Mouse (Mus musculus): ENCODE data around the gene 4930596D02Rik. TPM values are rescaled to one million over a fixed set of nuclear protein-coding genes. Genes with fewer than 3 reads are reported as not detected.
A peak's percentile ranks its signal among the peaks of the same experiment; 100 is the strongest.

4930596D02Rik gene
- total RNA-seq (2014; rRNA removed) (not detected in 2 replicates), polyA plus RNA-seq (2015; fragmentation: Nextera tagmentation; extraction: Ambion mirVana) (not detected in 2 replicates)

GRCm38 (mm10) chr14:35811878-35812277, at the start of gene 4930596D02Rik:
4930596D02Rik (minus strand) TSS chr14:35811978.
- Histone ChIP-seq H3K4me1 (ENCODE audit: insufficient read depth) (no peaks in the 10 kb centered on the region), H3K27ac (ENCODE audit: low read depth, low read length) (no peak within 1 kb of the TSS), H3K9ac (no peak within 1 kb of the TSS), H3K9me3 (ENCODE audit: low read length) (no peaks in the 10 kb centered on the region), H3K4me3 (ENCODE audit: low read depth, low read length) (no peak within 1 kb of the TSS), H3K36me3 (ENCODE audit: insufficient read depth) (no peaks in the 10 kb centered on the region), H3K27me3 (ENCODE audit: insufficient read depth, low read length) (no peaks in the 10 kb centered on the region), H3K4me2 (ENCODE audit: low read depth) (no peak within 1 kb of the TSS)
- ATAC-seq: no peak
- no peak for TF ChIP-seq CTCF (IDR thresholded peaks at IDR 0.05; ENCODE audit: low read depth)
- DNase-seq: no peak
- 77% methylated on average over 4 of the region's 4 CpGs for WGBS

GRCm38 (mm10) chr14:35853254-35853653, 41.5 kb upstream of the 4930596D02Rik start:
- no peaks in the 10 kb centered on the region for H3K36me3 ChIP-seq (ENCODE audit: insufficient read depth)
- no peaks in the 10 kb centered on the region for H3K27me3 ChIP-seq (ENCODE audit: insufficient read depth, low read length)
- H3K27ac ChIP-seq (ENCODE audit: low read depth, low read length): no peak overlapping the region
- no peak overlapping the region for H3K4me3 ChIP-seq (ENCODE audit: low read depth, low read length)
- DNase-seq (no peak), ATAC-seq (no peak)
- WGBS: 80% methylated on average over 1 of the region's 1 CpGs
- no peak overlapping the region for H3K9ac ChIP-seq
- no peak overlapping the region for H3K4me2 ChIP-seq (ENCODE audit: low read depth)
- H3K4me1 ChIP-seq (ENCODE audit: insufficient read depth): no peaks in the 10 kb centered on the region
- no peak for TF ChIP-seq CTCF (IDR thresholded peaks at IDR 0.05; ENCODE audit: low read depth)
- H3K9me3 ChIP-seq (ENCODE audit: low read length): no peaks in the 10 kb centered on the region

DNA sequence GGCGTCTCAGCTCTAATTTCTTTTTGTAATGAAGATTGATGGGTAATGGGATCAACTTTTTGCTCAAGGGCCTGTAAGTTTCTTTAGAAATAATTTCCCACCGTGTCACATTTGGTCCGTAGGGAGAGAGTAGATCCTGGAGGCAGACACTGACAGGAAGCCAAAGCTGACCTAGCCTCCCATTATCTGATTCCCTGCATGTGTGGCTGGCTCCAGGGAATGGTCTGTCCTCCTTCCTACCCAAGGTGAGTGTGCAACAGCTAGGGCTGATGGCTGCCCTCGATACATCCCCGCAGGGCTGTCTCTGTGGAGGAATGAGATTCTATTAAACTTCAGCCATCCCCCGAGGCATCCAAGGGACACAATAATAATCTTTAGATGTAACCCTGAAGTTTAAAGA, 33.5 kb upstream of the 4930596D02Rik start:
- DNase-seq (no peak), ATAC-seq (no peak)
- 0 out of 2 replicates have a peak, but pooled peaks cover 4% of the 10 kb centered on the region for H3K4me1 ChIP-seq (ENCODE audit: insufficient read depth)
- no peaks in the 10 kb centered on the region for H3K36me3 ChIP-seq (ENCODE audit: insufficient read depth)
- no peak overlapping the region for H3K4me2 ChIP-seq (ENCODE audit: low read depth)
- no peaks in the 10 kb centered on the region for H3K27me3 ChIP-seq (ENCODE audit: insufficient read depth, low read length)
- no peak overlapping the region for H3K4me3 ChIP-seq (ENCODE audit: low read depth, low read length)
- no peak for TF ChIP-seq CTCF (IDR thresholded peaks at IDR 0.05; ENCODE audit: low read depth)
- WGBS: 83% methylated on average over 6 of the region's 6 CpGs
- H3K27ac ChIP-seq (ENCODE audit: low read depth, low read length): no peak overlapping the region
- no peak overlapping the region for H3K9ac ChIP-seq
- no peaks in the 10 kb centered on the region for H3K9me3 ChIP-seq (ENCODE audit: low read length)

GRCm38 (mm10) chr14:35842111-35842721, 30.4 kb upstream of the 4930596D02Rik start:
- WGBS: 48% methylated on average over 7 of the region's 7 CpGs
- H3K9ac ChIP-seq: no peak overlapping the region
- H3K4me3 ChIP-seq (ENCODE audit: low read depth, low read length): no peak overlapping the region
- H3K27ac ChIP-seq (ENCODE audit: low read depth, low read length): no peak overlapping the region
- no peak; the same call in 1 of the 2 replicates for ATAC-seq
- no peaks in the 10 kb centered on the region for H3K36me3 ChIP-seq (ENCODE audit: insufficient read depth)
- no peaks in the 10 kb centered on the region for H3K9me3 ChIP-seq (ENCODE audit: low read length)
- H3K4me2 ChIP-seq (ENCODE audit: low read depth): no peak overlapping the region
- TF ChIP-seq CTCF (IDR thresholded peaks at IDR 0.05; ENCODE audit: low read depth): no peak
- DNase-seq: peak; percentile 17
- H3K4me1 ChIP-seq (ENCODE audit: insufficient read depth): 0 out of 2 replicates have a peak, but pooled peaks cover 4% of the 10 kb centered on the region
- H3K27me3 ChIP-seq (ENCODE audit: insufficient read depth, low read length): no peaks in the 10 kb centered on the region

DNA sequence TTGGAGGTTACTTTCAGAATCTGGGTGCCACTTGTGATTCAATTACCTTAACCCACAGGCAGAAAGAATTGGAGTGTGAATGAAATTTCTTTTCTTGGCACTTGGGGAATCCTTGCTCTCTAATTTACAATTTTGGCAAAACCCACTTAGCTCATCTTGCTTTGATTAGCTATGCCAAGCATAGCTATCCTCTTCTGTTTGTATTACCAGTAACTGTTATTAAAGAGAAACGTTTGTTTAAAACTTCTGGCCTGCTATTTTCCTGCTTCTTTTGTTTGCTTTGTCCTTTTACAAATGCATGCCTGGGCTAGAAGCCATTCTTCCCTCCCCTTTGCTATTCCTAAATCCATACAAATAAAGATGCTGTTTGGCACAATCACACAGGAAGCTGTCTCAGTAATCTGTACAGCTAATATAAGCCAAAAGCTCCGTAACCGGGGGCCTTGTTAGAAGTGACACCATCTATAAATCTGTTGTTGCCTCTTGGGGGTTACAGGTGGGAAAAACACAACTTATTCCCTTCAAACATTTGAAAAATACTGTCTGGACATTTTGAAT, 19.0 kb downstream of the 4930596D02Rik start:
- WGBS: 10% methylated on average over 3 of the region's 3 CpGs
- no peak for TF ChIP-seq CTCF (IDR thresholded peaks at IDR 0.05; ENCODE audit: low read depth)
- peak; percentile 36; the same call in 1 of the 2 replicates for ATAC-seq

GRCm38 (mm10) chr14:35780033-35780432, 31.7 kb downstream of the 4930596D02Rik start:
- 50% methylated on average over 3 of the region's 3 CpGs for WGBS
- ATAC-seq (no peak), DNase-seq (peak; percentile 42)

More for the DNA sequence above, 19.0 kb downstream of the 4930596D02Rik start:
- no peak overlapping the region for H3K4me3 ChIP-seq (ENCODE audit: low read depth, low read length)
- 0 out of 2 replicates have a peak, but pooled peaks cover 12% of the 10 kb centered on the region for H3K4me1 ChIP-seq (ENCODE audit: insufficient read depth)
- H3K4me2 ChIP-seq (ENCODE audit: low read depth): no peak overlapping the region
- H3K9me3 ChIP-seq (ENCODE audit: low read length): no peaks in the 10 kb centered on the region
- no peak overlapping the region for H3K27ac ChIP-seq (ENCODE audit: low read depth, low read length)
- no peak overlapping the region for H3K9ac ChIP-seq
- peak; percentile 39 for DNase-seq
- no peaks in the 10 kb centered on the region for H3K36me3 ChIP-seq (ENCODE audit: insufficient read depth)
- no peaks in the 10 kb centered on the region for H3K27me3 ChIP-seq (ENCODE audit: insufficient read depth, low read length)

DNA sequence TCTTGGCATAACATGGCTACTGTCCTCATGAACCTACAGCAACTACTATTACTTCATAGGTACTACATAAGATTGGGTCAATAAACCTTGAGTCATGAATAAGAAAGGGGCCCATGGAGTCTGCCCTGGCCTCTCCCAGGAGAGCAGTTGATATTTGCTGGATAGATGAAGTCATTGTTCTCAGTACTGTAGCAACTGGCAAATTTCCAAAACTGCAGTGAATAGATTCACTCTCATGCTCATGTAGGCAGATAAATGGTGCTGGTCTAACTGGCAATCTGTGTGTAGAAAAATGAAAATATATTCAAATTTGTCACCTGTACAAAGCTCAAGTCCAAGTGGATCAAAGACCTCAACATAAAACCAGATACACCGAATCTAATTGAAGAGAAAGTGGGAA, 38.5 kb downstream of the 4930596D02Rik start:
- H3K4me3 ChIP-seq (ENCODE audit: low read depth, low read length): no peak overlapping the region

More at GRCm38 (mm10) chr14:35780033-35780432, 31.7 kb downstream of the 4930596D02Rik start:
- Histone ChIP-seq H3K9ac (no peak overlapping the region), H3K4me2 (ENCODE audit: low read depth) (no peak overlapping the region), H3K36me3 (ENCODE audit: insufficient read depth) (no peaks in the 10 kb centered on the region), H3K27ac (ENCODE audit: low read depth, low read length) (no peak overlapping the region), H3K4me1 (ENCODE audit: insufficient read depth) (no peaks in the 10 kb centered on the region), H3K9me3 (ENCODE audit: low read length) (no peaks in the 10 kb centered on the region), H3K27me3 (ENCODE audit: insufficient read depth, low read length) (no peaks in the 10 kb centered on the region), H3K4me3 (ENCODE audit: low read depth, low read length) (no peak overlapping the region)
- TF ChIP-seq CTCF (IDR thresholded peaks at IDR 0.05; ENCODE audit: low read depth): no peak

More for the DNA sequence above, 38.5 kb downstream of the 4930596D02Rik start:
- Histone ChIP-seq H3K4me2 (ENCODE audit: low read depth) (no peak overlapping the region), H3K9ac (no peak overlapping the region), H3K36me3 (ENCODE audit: insufficient read depth) (no peaks in the 10 kb centered on the region), H3K4me1 (ENCODE audit: insufficient read depth) (no peaks in the 10 kb centered on the region), H3K9me3 (ENCODE audit: low read length) (no peaks in the 10 kb centered on the region), H3K27ac (ENCODE audit: low read depth, low read length) (no peak overlapping the region), H3K27me3 (ENCODE audit: insufficient read depth, low read length) (no peaks in the 10 kb centered on the region)
- ATAC-seq (no peak), DNase-seq (no peak)
- TF ChIP-seq CTCF (IDR thresholded peaks at IDR 0.05; ENCODE audit: low read depth): no peak
- 78% methylated on average over 1 of the region's 1 CpGs for WGBS

Measured in forebrain, postnatal 0 days (tissue).